ENCODE assay signal across 23 mouse cellular contexts in the genomic region with DNA sequence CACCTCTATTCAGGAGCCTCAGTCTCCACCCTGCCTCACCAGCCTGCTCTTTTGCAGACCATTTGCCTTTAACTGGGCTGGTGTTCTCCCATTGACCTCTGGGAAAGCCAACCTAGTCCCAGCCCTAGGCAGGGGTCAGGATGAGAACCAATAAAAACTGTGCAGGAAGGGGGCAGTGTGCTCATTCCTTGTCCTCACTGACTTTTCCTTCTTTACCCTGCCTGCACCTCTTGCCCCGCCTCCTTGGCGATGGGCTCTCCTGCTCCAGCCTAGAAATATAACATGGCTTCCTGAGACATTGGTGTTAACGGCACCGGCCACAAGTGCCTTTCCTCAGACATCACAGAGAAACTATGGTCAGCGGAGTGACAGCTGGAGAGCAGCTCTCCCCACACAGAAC.
DNase-seq lines count a peak whose midpoint lies in the region; ATAC-seq and TF ChIP-seq lines count a peak whose summit lies in the region.
"Had no signal": no experiment of that assay in that cellular context is flagged by ENCODE, and none has a peak within 500 bp of the region (broad histone marks: within the 10 kb centered on the region; RNA-seq: fewer than 3 reads in every experiment).

No protein-coding gene starts in this region.

- peak; percentile 36 for DNase-seq in embryo, embryonic 10.5 days (ENCODE audit: low spot score)
- DNase-seq in embryo, embryonic 9.5 days (ENCODE audit: extremely low spot score): no peak
- DNase-seq in lung, postnatal 0 days (ENCODE audit: low spot score): no peak
- DNase-seq in lung, postnatal 14 days: no peak
- DNase-seq in WW6 (ENCODE audit: low read depth, low spot score): peak; percentile 13
- DNase-seq in ovary, postnatal 14 days (ENCODE audit: low spot score): no peak
- DNase-seq in left cerebral cortex, postnatal 14 days (ENCODE audit: low spot score in 2 of 2): no peak
- DNase-seq: adrenal gland, adult 8-10 months; adrenal gland, postnatal 36 days; cerebellum, adult 11 months; cerebellum, adult 8-10 months; cerebellum, postnatal 14 days; gastrocnemius, adult 2 months; gastrocnemius, postnatal 25 days had no signal

- no peaks in the 10 kb centered on the region for H3K36me3 ChIP-seq in lung, postnatal 0 days (ENCODE audit: insufficient read depth, low read length)
- H3K36me3 ChIP-seq: embryonic facial prominence, embryonic 15.5 days; forebrain, embryonic 10.5 days; G1E; heart, embryonic 12.5 days; hindbrain, embryonic 10.5 days; intestine, embryonic 15.5 days had no signal

- TF ChIP-seq EP300 in lung, postnatal 0 days (IDR thresholded peaks at IDR 0.05): no peak

- H3K4me2 ChIP-seq in lung, postnatal 0 days (replicated peaks; ENCODE audit: low read depth, low read length): no peak overlapping the region
- H3K4me2 ChIP-seq: embryonic facial prominence, embryonic 15.5 days; heart, embryonic 12.5 days; hindbrain, embryonic 14.5 days; intestine, embryonic 15.5 days had no signal

- H3K4me1 ChIP-seq in lung, postnatal 0 days (ENCODE audit: insufficient read depth, low read depth, low read length): no peaks in the 10 kb centered on the region
- H3K4me1 ChIP-seq: intestine, embryonic 15.5 days had no signal

- H3K27me3 ChIP-seq in lung, postnatal 0 days (replicated peaks; ENCODE audit: insufficient read depth, low read length): no peaks in the 10 kb centered on the region
- H3K27me3 ChIP-seq: embryonic facial prominence, embryonic 15.5 days; heart, embryonic 12.5 days; intestine, embryonic 15.5 days had no signal

- H3K9ac ChIP-seq in lung, postnatal 0 days (replicated peaks; ENCODE audit: low read depth): no peak overlapping the region
- H3K9ac ChIP-seq: embryonic facial prominence, embryonic 15.5 days; heart, embryonic 12.5 days; hindbrain, embryonic 14.5 days; intestine, embryonic 15.5 days had no signal

- no peaks in the 10 kb centered on the region for H3K9me3 ChIP-seq in lung, postnatal 0 days (ENCODE audit: low read length)
- H3K9me3 ChIP-seq: embryonic facial prominence, embryonic 15.5 days; forebrain, embryonic 10.5 days; hindbrain, embryonic 10.5 days; intestine, embryonic 15.5 days had no signal

- no peak overlapping the region for H3K27ac ChIP-seq in lung, postnatal 0 days (ENCODE audit: low read length)
- H3K27ac ChIP-seq: embryonic facial prominence, embryonic 15.5 days; forebrain, embryonic 10.5 days; gastrocnemius, adult 2 months; hindbrain, embryonic 10.5 days; hindbrain, embryonic 14.5 days; intestine, embryonic 15.5 days had no signal

- intact Hi-C loops in left cerebral cortex, postnatal 14 days (cut with DNase I): no loop called here

- TF ChIP-seq CTCF in lung, postnatal 0 days (IDR thresholded peaks at IDR 0.05): peak; percentile 11; the same call in 1 of the 2 replicates

- H3K4me3 ChIP-seq in lung, postnatal 0 days (ENCODE audit: low read depth, low read length): no peak overlapping the region
- H3K4me3 ChIP-seq: embryonic facial prominence, embryonic 15.5 days; erythroblast, embryonic 14.5 days; forebrain, embryonic 10.5 days; gastrocnemius, adult 2 months; heart, embryonic 12.5 days; hindbrain, embryonic 10.5 days; intestine, embryonic 15.5 days had no signal

- ATAC-seq in lung, postnatal 0 days: no peak
- ATAC-seq: forebrain, embryonic 14.5 days; intestine, embryonic 15.5 days had no signal

- 43% methylated on average over 5 of the region's 5 CpGs for WGBS in lung, postnatal 0 days

Comparison
In these comparisons a context has a peak if more than half of its experiments do, and no peak if none do; other contexts are left out.
1. DNase-seq: peak in embryo, embryonic 10.5 days (single experiment) and WW6 (single experiment); none in embryo, embryonic 9.5 days (single experiment), lung, postnatal 0 days (single experiment), lung, postnatal 14 days (single experiment), ovary, postnatal 14 days (single experiment) and left cerebral cortex, postnatal 14 days (0 of 2).